Mouse (Mus musculus) layer of hippocampus, postnatal 10 days (tissue): ENCODE results near the gene Rmdn3. TPM values are rescaled to one million over a fixed set of nuclear protein-coding genes. Genes with fewer than 3 reads are reported as not detected.

Experiments
- DNase-seq, 2 experiments: peaks; one replicate each; pipeline ENCODE4 v3.0.0; 2021; ENCODE audit warnings: low spot score in 2 of 2
- total RNA-seq, 2 experiments: library from RNA; stranded (reverse); gene quantifications; 2 replicates each; pipeline ENCODE4 v1.2.3; 2021

Gene Rmdn3
- total RNA-seq, 2 experiments from 2014 or later = 43.0 to 51.9 TPM

GRCm38 (mm10) chr2:119170282-119170681, 13.4 kb upstream of the Rmdn3 start:
- DNase-seq = no peak

GRCm38 (mm10) chr2:119167866-119168256, 11.0 kb upstream of the Rmdn3 start:
- no peak for DNase-seq

GRCm38 (mm10) chr2:119166901-119167865, 10.3 kb upstream of the Rmdn3 start, which contains the start of gene Gchfr:
Gene Gchfr (plus strand): TSS chr2:119167773.
- DNase-seq = peak in 1 of 2 experiments; percentile 35

- DNase-seq = no peak
Measured at GRCm38 (mm10) chr2:119165401-119165800, 8.6 kb upstream of the Rmdn3 start.

GRCm38 (mm10) chr2:119163999-119164398, 7.2 kb upstream of the Rmdn3 start:
- DNase-seq = no peak

GRCm38 (mm10) chr2:119163135-119163534, 6.3 kb upstream of the Rmdn3 start:
- DNase-seq = no peak

- no peak for DNase-seq
Measured at GRCm38 (mm10) chr2:119161247-119161646, 4.4 kb upstream of the Rmdn3 start.

GRCm38 (mm10) chr2:119157836-119158235, 1.0 kb upstream of the Rmdn3 start:
- no peak for DNase-seq

GRCm38 (mm10) chr2:119156081-119156680, 653 bp downstream of the Rmdn3 start:
- DNase-seq = peak in 1 of 2 experiments; percentile 24

GRCm38 (mm10) chr2:119155388-119155787, 1.4 kb downstream of the Rmdn3 start:
- no peak for DNase-seq

GRCm38 (mm10) chr2:119154683-119155082, 2.2 kb downstream of the Rmdn3 start:
- DNase-seq = no peak

- DNase-seq = no peak
Measured at GRCm38 (mm10) chr2:119152255-119152654, 4.6 kb downstream of the Rmdn3 start.

- DNase-seq = no peak
Measured at GRCm38 (mm10) chr2:119147775-119148174, 9.1 kb downstream of the Rmdn3 start.

GRCm38 (mm10) chr2:119147160-119147678, 9.6 kb downstream of the Rmdn3 start:
- no peak for DNase-seq

- DNase-seq = no peak
Measured at GRCm38 (mm10) chr2:119146435-119146834, 10.4 kb downstream of the Rmdn3 start.

- DNase-seq = no peak
Measured at GRCm38 (mm10) chr2:119145199-119145598, 11.6 kb downstream of the Rmdn3 start.

GRCm38 (mm10) chr2:119136346-119136898, 20.4 kb downstream of the Rmdn3 start:
- no peak for DNase-seq

- DNase-seq = no peak
Measured at GRCm38 (mm10) chr2:119113121-119113925, 43.5 kb downstream of the Rmdn3 start.

- DNase-seq = peak; percentile 83 to 87
Measured at GRCm38 (mm10) chr2:119112438-119113112, 44.3 kb downstream of the Rmdn3 start, which contains the start of gene Rad51. Gene Rad51 (plus strand): TSS chr2:119112793.

GRCm38 (mm10) chr2:119111060-119111459, 45.8 kb downstream of the Rmdn3 start:
- DNase-seq = no peak
